Mouse (Mus musculus): Measurements from ENCODE around the gene Cox17. TPM values are rescaled to one million over a fixed set of nuclear protein-coding genes. Genes with fewer than 3 reads are reported as not detected.

Gene Cox17
- polyA plus RNA-seq, 1 experiment from 2014 or later = 274 TPM

GRCm38 (mm10) chr16:38352851-38353250, 6.1 kb downstream of the Cox17 start:
- H3K27ac ChIP-seq (ENCODE audit: low read depth) = no peak overlapping the region
- no peak overlapping the region for H3K4me3 ChIP-seq (ENCODE audit: low read depth, low read length)
- TF ChIP-seq EP300 (IDR thresholded peaks at IDR 0.05; ENCODE audit: low read depth) (no peak), CTCF (IDR thresholded peaks at IDR 0.05; ENCODE audit: low read depth) (no peak)
- H3K4me2 ChIP-seq (ENCODE audit: low read depth, low read length) = no peak overlapping the region
- H3K27me3 ChIP-seq (ENCODE audit: insufficient read depth, low read length) = no peaks in the 10 kb centered on the region
- peaks cover 10% of the 10 kb centered on the region for H3K4me1 ChIP-seq (ENCODE audit: insufficient read depth)
- ATAC-seq (no peak), DNase-seq (no peak)
- H3K36me3 ChIP-seq (replicated peaks; ENCODE audit: insufficient read depth, low read length) = peaks cover 40% of the 10 kb centered on the region
- H3K9ac ChIP-seq (replicated peaks) = no peak overlapping the region
- no peaks in the 10 kb centered on the region for H3K9me3 ChIP-seq (ENCODE audit: low read length)

GRCm38 (mm10) chr16:38353642-38354041, 6.9 kb downstream of the Cox17 start:
- H3K4me2 ChIP-seq (ENCODE audit: low read depth, low read length) = no peak overlapping the region
- H3K36me3 ChIP-seq (replicated peaks; ENCODE audit: insufficient read depth, low read length) = peaks cover 40% of the 10 kb centered on the region
- WGBS (ENCODE audit: insufficient replicate concordance) = 71% methylated on average over 2 of the region's 2 CpGs
- no peaks in the 10 kb centered on the region for H3K9me3 ChIP-seq (ENCODE audit: low read length)
- no peak overlapping the region for H3K27ac ChIP-seq (ENCODE audit: low read depth)
- 0 out of 2 replicates have a peak, but pooled peaks cover 5% of the 10 kb centered on the region for H3K4me1 ChIP-seq (ENCODE audit: insufficient read depth)
- H3K27me3 ChIP-seq (ENCODE audit: insufficient read depth, low read length) = no peaks in the 10 kb centered on the region
- DNase-seq = no peak
- no peak overlapping the region for H3K4me3 ChIP-seq (ENCODE audit: low read depth, low read length)
- no peak for ATAC-seq
- no peak for TF ChIP-seq CTCF (IDR thresholded peaks at IDR 0.05; ENCODE audit: low read depth)
- no peak for TF ChIP-seq EP300 (IDR thresholded peaks at IDR 0.05; ENCODE audit: low read depth)
- H3K9ac ChIP-seq (replicated peaks) = no peak overlapping the region

GRCm38 (mm10) chr16:38354185-38354913, 7.6 kb downstream of the Cox17 start:
- no peak overlapping the region for H3K4me2 ChIP-seq (ENCODE audit: low read depth, low read length)
- no peak overlapping the region for H3K4me3 ChIP-seq (ENCODE audit: low read depth, low read length)
- 51% methylated on average over 5 of the region's 5 CpGs for WGBS (ENCODE audit: insufficient replicate concordance)
- H3K4me1 ChIP-seq (ENCODE audit: insufficient read depth) = 0 out of 2 replicates have a peak, but pooled peaks cover 5% of the 10 kb centered on the region
- no peak overlapping the region for H3K27ac ChIP-seq (ENCODE audit: low read depth)
- TF ChIP-seq EP300 (IDR thresholded peaks at IDR 0.05; ENCODE audit: low read depth) = no peak
- no peak for TF ChIP-seq CTCF (IDR thresholded peaks at IDR 0.05; ENCODE audit: low read depth)
- no peaks in the 10 kb centered on the region for H3K9me3 ChIP-seq (ENCODE audit: low read length)
- ATAC-seq (no peak), DNase-seq (no peak)
- peaks cover 38% of the 10 kb centered on the region for H3K36me3 ChIP-seq (replicated peaks; ENCODE audit: insufficient read depth, low read length)
- H3K9ac ChIP-seq (replicated peaks) = no peak overlapping the region
- H3K27me3 ChIP-seq (ENCODE audit: insufficient read depth, low read length) = no peaks in the 10 kb centered on the region

GRCm38 (mm10) chr16:38358256-38358812, 11.5 kb downstream of the Cox17 start:
- peaks cover 3% of the 10 kb centered on the region; the same call in 1 of the 2 replicates for H3K36me3 ChIP-seq (replicated peaks; ENCODE audit: insufficient read depth, low read length)
- peaks cover 8% of the 10 kb centered on the region; the same call in 1 of the 2 replicates for H3K4me1 ChIP-seq (ENCODE audit: insufficient read depth)
- TF ChIP-seq CTCF (IDR thresholded peaks at IDR 0.05; ENCODE audit: low read depth) (no peak), EP300 (IDR thresholded peaks at IDR 0.05; ENCODE audit: low read depth) (no peak)
- H3K4me2 ChIP-seq (ENCODE audit: low read depth, low read length) = no peak overlapping the region
- no peak for DNase-seq
- no peak overlapping the region for H3K27ac ChIP-seq (ENCODE audit: low read depth)
- no peaks in the 10 kb centered on the region for H3K9me3 ChIP-seq (ENCODE audit: low read length)
- ATAC-seq = no peak
- no peak overlapping the region for H3K4me3 ChIP-seq (ENCODE audit: low read depth, low read length)
- no peaks in the 10 kb centered on the region for H3K27me3 ChIP-seq (ENCODE audit: insufficient read depth, low read length)
- 78% methylated on average over 6 of the region's 6 CpGs for WGBS (ENCODE audit: insufficient replicate concordance)
- no peak overlapping the region for H3K9ac ChIP-seq (replicated peaks)

- peaks cover 3% of the 10 kb centered on the region; the same call in 1 of the 2 replicates for H3K36me3 ChIP-seq (replicated peaks; ENCODE audit: insufficient read depth, low read length)
- ATAC-seq = no peak
- H3K9ac ChIP-seq (replicated peaks) = no peak overlapping the region
- DNase-seq = no peak
- H3K27ac ChIP-seq (ENCODE audit: low read depth) = no peak overlapping the region
- 86% methylated on average over 2 of the region's 2 CpGs for WGBS (ENCODE audit: insufficient replicate concordance)
- no peak overlapping the region for H3K4me3 ChIP-seq (ENCODE audit: low read depth, low read length)
- no peak for TF ChIP-seq EP300 (IDR thresholded peaks at IDR 0.05; ENCODE audit: low read depth)
- TF ChIP-seq CTCF (IDR thresholded peaks at IDR 0.05; ENCODE audit: low read depth) = no peak
- H3K4me2 ChIP-seq (ENCODE audit: low read depth, low read length) = no peak overlapping the region
- no peaks in the 10 kb centered on the region for H3K9me3 ChIP-seq (ENCODE audit: low read length)
- no peaks in the 10 kb centered on the region for H3K27me3 ChIP-seq (ENCODE audit: insufficient read depth, low read length)
- peaks cover 8% of the 10 kb centered on the region; the same call in 1 of the 2 replicates for H3K4me1 ChIP-seq (ENCODE audit: insufficient read depth)
These were observed 12.4 kb downstream of the Cox17 start for GRCm38 (mm10) chr16:38359241-38359640.

- no peaks in the 10 kb centered on the region for H3K27me3 ChIP-seq (ENCODE audit: insufficient read depth, low read length)
- no peaks in the 10 kb centered on the region for H3K9me3 ChIP-seq (ENCODE audit: low read length)
- TF ChIP-seq CTCF (IDR thresholded peaks at IDR 0.05; ENCODE audit: low read depth) = no peak
- TF ChIP-seq EP300 (IDR thresholded peaks at IDR 0.05; ENCODE audit: low read depth) = no peak
- H3K36me3 ChIP-seq (replicated peaks; ENCODE audit: insufficient read depth, low read length) = peaks cover 3% of the 10 kb centered on the region; the same call in 1 of the 2 replicates
- no peak overlapping the region for H3K27ac ChIP-seq (ENCODE audit: low read depth)
- H3K9ac ChIP-seq (replicated peaks) = no peak overlapping the region
- no peak overlapping the region for H3K4me2 ChIP-seq (ENCODE audit: low read depth, low read length)
- no peak overlapping the region for H3K4me3 ChIP-seq (ENCODE audit: low read depth, low read length)
- WGBS (ENCODE audit: insufficient replicate concordance) = 54% methylated on average over 3 of the region's 3 CpGs
- no peak for ATAC-seq
- peaks cover 8% of the 10 kb centered on the region; the same call in 1 of the 2 replicates for H3K4me1 ChIP-seq (ENCODE audit: insufficient read depth)
- DNase-seq = no peak
These were observed 13.1 kb downstream of the Cox17 start for GRCm38 (mm10) chr16:38359857-38360256.

Measured in liver, postnatal 0 days (tissue).